Mouse (Mus musculus) lung, adult 2 months (tissue): ENCODE measurements at regions not wholly inside any gene's neighbourhood (a gene's known extent, or its start where the extent isn't known, plus 50 kb on each side); places are given as distances from the start of the nearest gene placed in this dataset.

Source experiments
- CTCF ChIP-seq: fragments of 200-500 bp; IDR thresholded peaks from 2 replicates; pipeline ENCODE4 v1.5.1; 2011; ENCODE audit warnings: mild to moderate bottlenecking, low read length, control low read depth; ENCODE audit not compliant: insufficient read depth
- POLR2A ChIP-seq: fragments of 200-500 bp; IDR thresholded peaks from 2 replicates; pipeline ENCODE4 v1.6.1; 2011; ENCODE audit warnings: low read depth, mild to moderate bottlenecking, control low read depth, low read length, borderline replicate concordance; ENCODE audit errors: extremely low read depth

DNA sequence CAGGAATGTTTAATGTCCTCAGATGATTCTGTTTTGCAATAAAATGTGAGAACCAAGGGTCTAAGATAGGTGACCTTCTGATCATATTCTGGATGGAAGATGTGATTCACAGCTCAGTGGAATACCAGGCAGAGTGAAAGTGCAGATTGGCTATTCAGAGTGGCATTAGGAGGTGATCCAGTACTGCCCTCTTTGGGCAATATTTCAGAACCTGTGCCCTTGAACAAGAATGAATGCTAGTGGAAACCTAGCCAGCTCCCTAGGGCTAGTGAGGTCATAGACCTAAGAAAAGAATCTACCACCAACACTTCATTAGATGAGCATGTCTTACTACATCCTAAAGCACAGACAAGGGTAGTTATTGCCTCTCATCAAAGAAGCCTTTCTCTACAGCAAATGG, 372.7 kb upstream of the Trib2 start:
- no peak for TF ChIP-seq POLR2A
- no peak for TF ChIP-seq CTCF
